Mouse (Mus musculus): Measurements from ENCODE around the gene Lrig3. TPM values are rescaled to one million over a fixed set of nuclear protein-coding genes. Genes with fewer than 3 reads are reported as not detected.

Lrig3 gene
- polyA plus RNA-seq, 1 experiment from 2014 or later: 10.6 TPM

GRCm38 (mm10) chr10:126015644-126016043 lies 49.7 kb downstream of the Lrig3 start:
- no peak overlapping the region for H3K27ac ChIP-seq
- peaks cover 9% of the 10 kb centered on the region for H3K36me3 ChIP-seq (replicated peaks)
- H3K27me3 ChIP-seq: no peaks in the 10 kb centered on the region
- no peak overlapping the region for H3K4me2 ChIP-seq
- no peaks in the 10 kb centered on the region for H3K4me1 ChIP-seq
- WGBS: 96% methylated on average over 6 of the region's 6 CpGs
- ATAC-seq (ENCODE audit: low FRiP score): no peak
- H3K4me3 ChIP-seq (replicated peaks): no peak overlapping the region
- no peaks in the 10 kb centered on the region for H3K9me3 ChIP-seq
- no peak overlapping the region for H3K9ac ChIP-seq

GRCm38 (mm10) chr10:126019350-126019991 lies 53.5 kb downstream of the Lrig3 start:
- H3K27me3 ChIP-seq: no peaks in the 10 kb centered on the region
- no peak overlapping the region for H3K9ac ChIP-seq
- 90% methylated on average over 15 of the region's 15 CpGs for WGBS
- H3K9me3 ChIP-seq: no peaks in the 10 kb centered on the region
- no peaks in the 10 kb centered on the region for H3K4me1 ChIP-seq
- no peak overlapping the region for H3K27ac ChIP-seq
- no peak overlapping the region for H3K4me3 ChIP-seq (replicated peaks)
- peaks cover 2% of the 10 kb centered on the region; the same call in 1 of the 2 replicates for H3K36me3 ChIP-seq (replicated peaks)
- no peak overlapping the region for H3K4me2 ChIP-seq
- no peak for ATAC-seq (ENCODE audit: low FRiP score)

- Histone ChIP-seq H3K4me1 (peaks cover 12% of the 10 kb centered on the region), H3K9me3 (no peaks in the 10 kb centered on the region), H3K4me3 (replicated peaks) (no peak overlapping the region), H3K4me2 (0 out of 2 replicates have a peak overlapping the region, but pooled peaks have one; percentile 15), H3K36me3 (replicated peaks) (no peaks in the 10 kb centered on the region), H3K27ac (peak overlapping the region; percentile 53; the same call in 1 of the 2 replicates), H3K9ac (no peak overlapping the region), H3K27me3 (no peaks in the 10 kb centered on the region)
- WGBS: 21% methylated on average over 8 of the region's 8 CpGs
- peak; percentile 80; the same call in 1 of the 2 replicates for ATAC-seq (ENCODE audit: low FRiP score)
These were observed 62.8 kb downstream of the Lrig3 start for GRCm38 (mm10) chr10:126028574-126029440.

GRCm38 (mm10) chr10:126029441-126030114 lies 63.6 kb downstream of the Lrig3 start:
- no peaks in the 10 kb centered on the region for H3K9me3 ChIP-seq
- peaks cover 12% of the 10 kb centered on the region for H3K4me1 ChIP-seq
- WGBS: 46% methylated on average over 7 of the region's 7 CpGs
- no peaks in the 10 kb centered on the region for H3K27me3 ChIP-seq
- no peak overlapping the region for H3K4me3 ChIP-seq (replicated peaks)
- H3K9ac ChIP-seq: no peak overlapping the region
- peak; percentile 74; the same call in 1 of the 2 replicates for ATAC-seq (ENCODE audit: low FRiP score)
- no peaks in the 10 kb centered on the region for H3K36me3 ChIP-seq (replicated peaks)
- peak overlapping the region; percentile 53; the same call in 1 of the 2 replicates for H3K27ac ChIP-seq
- H3K4me2 ChIP-seq: 0 out of 2 replicates have a peak overlapping the region, but pooled peaks have one; percentile 15

- Histone ChIP-seq H3K36me3 (replicated peaks) (no peaks in the 10 kb centered on the region), H3K9ac (no peak overlapping the region), H3K9me3 (no peaks in the 10 kb centered on the region), H3K27me3 (no peaks in the 10 kb centered on the region), H3K4me1 (0 out of 2 replicates have a peak, but pooled peaks cover 4% of the 10 kb centered on the region), H3K27ac (no peak overlapping the region), H3K4me3 (replicated peaks) (no peak overlapping the region), H3K4me2 (no peak overlapping the region)
- WGBS: 78% methylated on average over 3 of the region's 3 CpGs
- no peak for ATAC-seq (ENCODE audit: low FRiP score)
These were observed 90.9 kb downstream of the Lrig3 start for GRCm38 (mm10) chr10:126056881-126057280.

- no peaks in the 10 kb centered on the region for H3K36me3 ChIP-seq (replicated peaks)
- H3K27me3 ChIP-seq: no peaks in the 10 kb centered on the region
- H3K9me3 ChIP-seq: no peaks in the 10 kb centered on the region
- no peak overlapping the region for H3K4me2 ChIP-seq
- ATAC-seq (ENCODE audit: low FRiP score): no peak
- no peak overlapping the region for H3K4me3 ChIP-seq (replicated peaks)
- H3K9ac ChIP-seq: no peak overlapping the region
- 88% methylated on average over 4 of the region's 4 CpGs for WGBS
- no peaks in the 10 kb centered on the region for H3K4me1 ChIP-seq
- no peak overlapping the region for H3K27ac ChIP-seq
These were observed 96.8 kb downstream of the Lrig3 start for GRCm38 (mm10) chr10:126062812-126063211.

Small RNA genes within 50 kb of the gene (microRNA-seq; reads per million reads assigned to microRNA genes)
- not detected for gene Gm22183

Measured in forebrain, embryonic 12.5 days (tissue).